Mouse (Mus musculus) adrenal gland, adult 2 months (tissue): ENCODE measurements around the gene Amy2a1. TPM values are rescaled to one million over a fixed set of nuclear protein-coding genes. Genes with fewer than 3 reads are reported as not detected.
"Not testable (repeated sequence)": the region's sequence is repeated elsewhere in the genome, so short reads cannot be mapped to it uniquely, and the experiment has no call there.

Source experiments
- DNase-seq: peaks from one replicate; pipeline ENCODE4 v3.0.0; 2021
- long read RNA-seq: library from polyadenylated mRNA; stranded (forward); transcript quantifications from one replicate; pipeline ENCODE4 v2.0.0, GENCODE M21; 2021
- polyA plus RNA-seq: library from polyadenylated mRNA; depleted of rRNA; stranded (reverse); fragments of >200 nt; gene quantifications from 2 replicates; pipeline ENCODE4 v1.2.3, GENCODE M21; 2012; rRNA removed
- total RNA-seq, 2 experiments: library from RNA; stranded (reverse); gene quantifications; 2 replicates each; pipeline ENCODE4 v1.2.3; 2021

The Amy2a1 gene
- not detected for total RNA-seq
- polyA plus RNA-seq = not detected in 2 replicates
- long read RNA-seq = 0 reads

GRCm38 (mm10) chr3:113532328-113532727 is at the start of gene Amy2a1:
Gene Amy2a1 (minus strand): TSS chr3:113532428.
- not testable (repeated sequence) for DNase-seq

- peak; percentile 43 for DNase-seq
These were observed 42.4 kb upstream of the Amy2a1 start for GRCm38 (mm10) chr3:113574578-113574977.

- DNase-seq = no peak
These were observed 41.9 kb upstream of the Amy2a1 start for GRCm38 (mm10) chr3:113574138-113574537.

- DNase-seq = no peak
These were observed 39.9 kb upstream of the Amy2a1 start for GRCm38 (mm10) chr3:113572158-113572557.

GRCm38 (mm10) chr3:113539692-113540091 is 7.5 kb upstream of the Amy2a1 start:
- no peak for DNase-seq

Other genes with a start within 250 kb of the Amy2a1 start
- not detected for gene Amy2a4, start 241.0 kb downstream of the Amy2a1 start, total RNA-seq
- gene Amy2a4, start 241.0 kb downstream of the Amy2a1 start, polyA plus RNA-seq = not detected in 2 replicates
- not detected for gene Amy2a3, start 208.4 kb downstream of the Amy2a1 start, total RNA-seq
- gene Amy2a3, start 208.4 kb downstream of the Amy2a1 start, polyA plus RNA-seq = not detected in 2 replicates
- gene Amy2a2, start 175.8 kb downstream of the Amy2a1 start, total RNA-seq = not detected
- gene Amy2a2, start 175.8 kb downstream of the Amy2a1 start, polyA plus RNA-seq = not detected in 2 replicates
- 10 to 100 TPM; 60.5 to 63.7 TPM for gene Amy1, start 74.3 kb upstream of the Amy2a1 start, total RNA-seq
- 3.3 and 3.8 TPM in 2 replicates for gene Amy1, start 74.3 kb upstream of the Amy2a1 start, polyA plus RNA-seq
- gene Rnpc3, start 97.7 kb upstream of the Amy2a1 start, total RNA-seq = 10 to 100 TPM; 18.5 to 28.5 TPM
- gene Rnpc3, start 97.7 kb upstream of the Amy2a1 start, polyA plus RNA-seq = 8.8 and 9.0 TPM in 2 replicates